Mouse (Mus musculus) embryonic facial prominence, embryonic 12.5 days (tissue): ENCODE data around the gene Rragd. TPM values are rescaled to one million over a fixed set of nuclear protein-coding genes. Genes with fewer than 3 reads are reported as not detected.
"Not testable (repeated sequence)": the region's sequence is repeated elsewhere in the genome, so short reads cannot be mapped to it uniquely, and the experiment has no call there.

ENCODE experiments used
- ATAC-seq: fragments of 200-750 bp; cut with Nextera tagmentation; 2 replicates; pipeline ENCODE4 v1.8.0; 2017; ENCODE audit not compliant: insufficient number of reproducible peaks, insufficient read depth, low FRiP score, low TSS enrichment
- H3K27ac ChIP-seq: fragments of 300-500 bp; sonication (generic); 2 replicates; pipeline ENCODE4 v1.5.1; 2016; ENCODE audit warnings: mild to moderate bottlenecking
- H3K27me3 ChIP-seq: fragments of 300-500 bp; sonication (generic); 2 replicates; pipeline ENCODE4 v1.6.1; 2016; ENCODE audit warnings: mild to moderate bottlenecking, moderate library complexity
- H3K36me3 ChIP-seq: fragments of 300-500 bp; sonication (generic); 2 replicates; pipeline ENCODE4 v1.6.1; 2016; ENCODE audit warnings: mild to moderate bottlenecking
- H3K4me1 ChIP-seq: fragments of 300-500 bp; sonication (generic); 2 replicates; pipeline ENCODE4 v1.6.1; 2016
- H3K4me2 ChIP-seq: fragments of 300-500 bp; sonication (generic); replicated peaks from 2 replicates; pipeline ENCODE4 v1.6.1; 2016; ENCODE audit warnings: mild to moderate bottlenecking, moderate library complexity
- H3K4me3 ChIP-seq: fragments of 300-500 bp; sonication (generic); 2 replicates; pipeline ENCODE4 v1.5.1; 2016; ENCODE audit warnings: mild to moderate bottlenecking
- H3K9ac ChIP-seq: fragments of 300-500 bp; sonication (generic); 2 replicates; pipeline ENCODE4 v1.6.1; 2016; ENCODE audit warnings: mild to moderate bottlenecking, moderate library complexity
- H3K9me3 ChIP-seq: fragments of 300-500 bp; sonication (generic); 2 replicates; pipeline ENCODE4 v1.6.1; 2016; ENCODE audit warnings: mild to moderate bottlenecking, moderate library complexity
- WGBS: fragments of 180-500 bp; shearing (Covaris S2); methylation state at CpG from one replicate; pipeline ENCODE4 v1.1.7; 2016; 5-methylcytosine and 5-hydroxymethylcytosine counted together
- polyA plus RNA-seq: library from polyadenylated mRNA; unstranded; fragments of >200 nt; fragmentation: Nextera tagmentation; extraction: Ambion mirVana; gene quantifications from 2 replicates; pipeline ENCODE4 v1.2.1, GENCODE M21; 2016

Gene Rragd
- polyA plus RNA-seq, 1 experiment from 2014 or later, result 19.6 TPM

GRCm38 (mm10) chr4:32989346-32989745 lies 6.5 kb downstream of the Rragd start:
- no peak for ATAC-seq
- Histone ChIP-seq H3K9me3 (no peaks in the 10 kb centered on the region), H3K27me3 (no peaks in the 10 kb centered on the region), H3K4me2 (no peak overlapping the region), H3K9ac (no peak overlapping the region), H3K4me3 (no peak overlapping the region), H3K4me1 (peaks cover 8% of the 10 kb centered on the region), H3K36me3 (no peaks in the 10 kb centered on the region), H3K27ac (no peak overlapping the region)
- 84% methylated on average over 2 of the region's 2 CpGs for WGBS

DNA sequence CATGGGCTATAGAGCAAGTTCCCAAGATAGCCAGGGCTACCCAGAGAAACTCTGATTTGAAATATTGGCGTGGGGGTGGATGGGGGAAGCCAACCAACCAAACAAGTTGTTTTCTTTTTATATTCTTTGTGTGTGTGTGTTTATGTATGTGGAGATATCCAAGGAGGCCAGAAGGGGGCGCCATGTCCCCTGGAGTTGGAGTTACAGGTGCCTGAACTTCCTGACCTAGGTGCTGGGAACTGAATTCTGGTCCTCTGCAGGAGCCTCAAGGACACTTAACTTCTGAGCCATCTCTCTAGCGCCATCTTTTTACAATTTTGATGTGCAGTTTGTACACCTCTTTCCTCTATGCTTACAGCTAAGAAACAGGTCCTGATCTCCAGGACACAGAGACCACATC lies 11.3 kb downstream of the Rragd start:
- no peak for ATAC-seq
- no peak overlapping the region for H3K27ac ChIP-seq
- no peaks in the 10 kb centered on the region for H3K36me3 ChIP-seq
- WGBS, result 68% methylated on average over 3 of the region's 3 CpGs
- H3K9me3 ChIP-seq, result no peaks in the 10 kb centered on the region
- no peak overlapping the region for H3K9ac ChIP-seq
- no peak overlapping the region for H3K4me3 ChIP-seq
- H3K27me3 ChIP-seq, result no peaks in the 10 kb centered on the region
- no peak overlapping the region for H3K4me2 ChIP-seq
- H3K4me1 ChIP-seq, result no peaks in the 10 kb centered on the region

DNA sequence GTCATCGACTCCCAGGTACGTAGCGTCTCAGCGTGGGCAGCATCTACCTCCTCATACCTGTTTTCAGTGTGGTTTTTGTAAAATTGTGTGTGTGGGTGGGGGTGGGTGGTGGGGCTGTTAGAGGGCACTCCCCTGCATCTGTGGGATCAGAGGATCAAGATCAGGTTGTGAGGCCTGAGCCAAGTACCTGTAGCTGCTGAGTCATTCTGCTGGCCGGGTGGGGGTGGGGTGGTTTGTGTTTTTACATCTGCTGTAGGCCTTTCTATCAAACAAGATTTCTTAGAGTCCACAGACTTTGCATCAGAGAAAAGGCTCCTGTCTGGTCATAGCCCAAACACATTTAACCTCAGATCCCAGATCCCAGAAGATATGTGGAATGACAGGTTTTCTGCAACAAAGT lies 13.2 kb downstream of the Rragd start:
- Histone ChIP-seq H3K9ac (no peak overlapping the region), H3K4me3 (no peak overlapping the region), H3K4me2 (no peak overlapping the region), H3K27ac (no peak overlapping the region), H3K9me3 (no peaks in the 10 kb centered on the region), H3K36me3 (no peaks in the 10 kb centered on the region), H3K4me1 (no peaks in the 10 kb centered on the region), H3K27me3 (no peaks in the 10 kb centered on the region)
- WGBS, result 96% methylated on average over 5 of the region's 5 CpGs
- ATAC-seq, result no peak

DNA sequence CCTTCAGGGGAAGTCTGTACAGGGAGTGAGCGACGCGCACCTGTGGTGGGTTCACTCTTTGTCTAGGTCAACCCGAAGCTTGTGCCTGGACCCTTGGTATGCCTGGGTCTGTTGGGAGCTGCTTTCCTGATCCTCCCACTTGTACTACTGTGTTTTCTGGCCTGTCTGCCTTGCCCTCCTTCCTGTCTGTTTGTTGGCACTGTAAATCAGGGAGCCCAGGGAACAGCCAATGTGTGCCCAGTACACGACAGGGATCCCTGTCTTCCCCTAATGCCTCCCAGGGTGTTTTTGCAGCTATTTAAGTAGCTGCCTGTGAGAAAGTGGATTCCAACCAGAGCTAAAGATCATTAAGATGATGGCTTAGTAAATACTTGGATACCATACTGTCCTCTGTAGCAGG lies 14.7 kb downstream of the Rragd start:
- Histone ChIP-seq H3K27ac (no peak overlapping the region), H3K4me1 (no peaks in the 10 kb centered on the region), H3K4me3 (no peak overlapping the region), H3K9ac (no peak overlapping the region), H3K9me3 (no peaks in the 10 kb centered on the region), H3K36me3 (no peaks in the 10 kb centered on the region), H3K27me3 (no peaks in the 10 kb centered on the region), H3K4me2 (no peak overlapping the region)
- ATAC-seq, result no peak
- WGBS, result 91% methylated on average over 5 of the region's 5 CpGs

- H3K27me3 ChIP-seq, result no peaks in the 10 kb centered on the region
- H3K27ac ChIP-seq, result no peak overlapping the region
- no peaks in the 10 kb centered on the region for H3K4me1 ChIP-seq
- H3K4me3 ChIP-seq, result no peak overlapping the region
- no peak for ATAC-seq
- no peak overlapping the region for H3K9ac ChIP-seq
- H3K36me3 ChIP-seq, result no peaks in the 10 kb centered on the region
- no peaks in the 10 kb centered on the region for H3K9me3 ChIP-seq
- H3K4me2 ChIP-seq, result no peak overlapping the region
- WGBS, result 95% methylated on average over 8 of the region's 8 CpGs
These were observed 16.2 kb downstream of the Rragd start for GRCm38 (mm10) chr4:32998996-32999395.

GRCm38 (mm10) chr4:33002081-33002480 lies 19.2 kb downstream of the Rragd start:
- H3K36me3 ChIP-seq, result no peaks in the 10 kb centered on the region
- no peak for ATAC-seq
- no peak overlapping the region for H3K27ac ChIP-seq
- no peaks in the 10 kb centered on the region for H3K27me3 ChIP-seq
- H3K4me3 ChIP-seq, result no peak overlapping the region
- H3K4me1 ChIP-seq, result no peaks in the 10 kb centered on the region
- WGBS, result 87% methylated on average over 3 of the region's 3 CpGs
- H3K4me2 ChIP-seq, result no peak overlapping the region
- no peak overlapping the region for H3K9ac ChIP-seq
- H3K9me3 ChIP-seq, result no peaks in the 10 kb centered on the region

DNA sequence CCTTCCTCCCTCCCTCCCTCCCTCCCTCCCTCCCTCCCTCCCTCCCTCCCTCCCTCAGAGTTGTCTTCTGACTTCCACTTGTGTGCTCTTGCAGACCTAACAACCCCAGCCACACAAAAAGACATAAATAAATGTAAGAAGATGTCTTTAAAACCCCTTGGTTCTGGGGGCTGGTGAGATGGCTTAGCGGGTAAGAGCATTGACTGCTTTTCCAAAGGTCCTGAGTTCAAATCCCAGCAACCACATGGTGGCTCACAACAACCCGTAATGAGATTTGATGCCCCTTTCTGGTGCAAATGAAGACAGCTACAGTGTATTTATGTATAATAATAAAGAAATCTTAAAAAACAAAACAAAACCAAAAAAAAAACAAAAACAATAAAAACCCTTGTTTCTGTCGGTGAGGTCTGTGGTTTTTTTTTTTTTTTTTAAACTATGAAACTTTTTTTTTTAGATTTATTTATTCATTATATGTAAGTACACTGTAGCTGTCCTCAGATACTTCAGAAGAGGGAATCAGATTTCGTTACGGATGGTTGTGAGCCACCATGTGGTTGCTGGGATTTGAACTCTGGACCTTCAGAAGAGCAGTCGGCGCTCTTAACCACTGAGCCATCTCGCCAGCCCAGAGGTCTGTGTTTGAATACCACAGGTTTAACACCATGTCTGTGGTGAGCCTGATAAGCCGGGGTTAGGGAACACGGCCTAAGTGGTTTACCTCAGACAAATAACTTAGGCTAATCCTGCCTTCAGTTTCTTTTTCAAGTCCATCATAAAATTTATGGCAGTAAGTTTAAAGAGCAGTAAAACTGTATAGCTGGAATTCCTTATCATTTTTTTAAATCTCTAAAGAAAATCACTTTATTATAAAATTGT lies 23.0 kb downstream of the Rragd start:
- not testable (repeated sequence) for H3K27me3 ChIP-seq, H3K4me2 ChIP-seq, H3K36me3 ChIP-seq, H3K4me3 ChIP-seq, ATAC-seq, H3K4me1 ChIP-seq, H3K9ac ChIP-seq, H3K27ac ChIP-seq, H3K9me3 ChIP-seq
- 93% methylated on average over 10 of the region's 10 CpGs for WGBS

GRCm38 (mm10) chr4:33006844-33007243 lies 24.0 kb downstream of the Rragd start:
- no peak overlapping the region for H3K27ac ChIP-seq
- no peaks in the 10 kb centered on the region for H3K27me3 ChIP-seq
- no peaks in the 10 kb centered on the region for H3K36me3 ChIP-seq
- 96% methylated on average over 11 of the region's 11 CpGs for WGBS
- H3K9ac ChIP-seq, result no peak overlapping the region
- no peak for ATAC-seq
- H3K4me2 ChIP-seq, result no peak overlapping the region
- no peaks in the 10 kb centered on the region for H3K9me3 ChIP-seq
- no peak overlapping the region for H3K4me3 ChIP-seq
- no peaks in the 10 kb centered on the region for H3K4me1 ChIP-seq

GRCm38 (mm10) chr4:33007443-33008217 lies 24.8 kb downstream of the Rragd start:
- H3K4me2 ChIP-seq, result no peak overlapping the region
- no peak overlapping the region for H3K27ac ChIP-seq
- no peak overlapping the region for H3K4me3 ChIP-seq
- no peaks in the 10 kb centered on the region for H3K36me3 ChIP-seq
- no peak for ATAC-seq
- no peak overlapping the region for H3K9ac ChIP-seq
- 89% methylated on average over 9 of the region's 9 CpGs for WGBS
- no peaks in the 10 kb centered on the region for H3K4me1 ChIP-seq
- H3K9me3 ChIP-seq, result no peaks in the 10 kb centered on the region
- no peaks in the 10 kb centered on the region for H3K27me3 ChIP-seq

GRCm38 (mm10) chr4:33010078-33010477 lies 27.2 kb downstream of the Rragd start:
- WGBS, result 83% methylated on average over 1 of the region's 1 CpGs
- Histone ChIP-seq H3K4me2 (no peak overlapping the region), H3K9ac (no peak overlapping the region), H3K27me3 (no peaks in the 10 kb centered on the region), H3K9me3 (no peaks in the 10 kb centered on the region), H3K4me3 (no peak overlapping the region), H3K27ac (no peak overlapping the region), H3K4me1 (no peaks in the 10 kb centered on the region), H3K36me3 (peaks cover 12% of the 10 kb centered on the region)
- no peak for ATAC-seq

DNA sequence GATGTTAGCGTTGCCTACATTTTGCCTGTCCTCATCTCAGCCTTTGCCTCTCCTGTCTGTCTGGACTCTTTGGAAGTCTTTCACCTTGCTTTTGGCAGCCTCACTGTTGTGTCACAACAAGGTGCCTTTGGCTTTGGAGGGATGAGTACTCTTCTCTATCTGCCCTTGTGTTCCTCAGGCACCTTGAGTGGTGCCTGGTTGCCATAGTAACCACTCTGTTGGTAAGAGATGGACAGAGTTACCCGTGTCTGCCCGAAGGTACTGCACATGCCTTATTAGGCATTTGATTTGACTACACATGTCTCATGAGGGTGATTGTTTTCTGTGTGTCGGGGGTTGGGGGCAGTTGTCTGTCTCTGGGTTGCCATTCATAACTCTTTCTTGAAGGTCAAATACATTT lies 29.6 kb downstream of the Rragd start:
- 83% methylated on average over 4 of the region's 4 CpGs for WGBS
- no peaks in the 10 kb centered on the region for H3K27me3 ChIP-seq
- no peaks in the 10 kb centered on the region for H3K4me1 ChIP-seq
- no peak overlapping the region for H3K27ac ChIP-seq
- peaks cover 12% of the 10 kb centered on the region for H3K36me3 ChIP-seq
- no peak for ATAC-seq
- H3K4me2 ChIP-seq, result no peak overlapping the region
- no peaks in the 10 kb centered on the region for H3K9me3 ChIP-seq
- H3K9ac ChIP-seq, result no peak overlapping the region
- no peak overlapping the region for H3K4me3 ChIP-seq
